Mouse (Mus musculus): ENCODE measurements around the gene Zfp62. TPM values are rescaled to one million over a fixed set of nuclear protein-coding genes. Genes with fewer than 3 reads are reported as not detected.

Gene Zfp62
- 25.2 and 28.7 TPM in 2 replicates for total RNA-seq (2012; rRNA removed)

GRCm38 (mm10) chr11:49203129-49203768 lies at the start of gene Zfp62:
Zfp62 (plus strand) TSS chr11:49203292.
- peak within 1 kb of the TSS; percentile 91 for H3K9ac ChIP-seq (ENCODE audit: insufficient read depth, low read depth, low read length, poor library complexity, severe bottlenecking)
- DNase-seq (ENCODE audit: low read depth, low spot score), result peak; percentile 85
- H3K9me3 ChIP-seq (ENCODE audit: control insufficient read depth, insufficient read depth, low read depth, low read length), result no peaks in the 10 kb centered on the region; the same call in 1 of the 2 replicates
- H3K36me3 ChIP-seq (ENCODE audit: control insufficient read depth, insufficient read depth, low read length, poor library complexity, severe bottlenecking), result no peaks in the 10 kb centered on the region
- in situ Hi-C loops (cut with MboI; ENCODE audit: low sequenced_read_pairs in 2 of 2, unreplicated experiment in 2 of 2), result no loop called here
- H3K27ac ChIP-seq (ENCODE audit: insufficient read depth, low read depth, low read length, poor library complexity, severe bottlenecking), result peak within 1 kb of the TSS; percentile 94
- TF ChIP-seq HCFC1 (IDR thresholded peaks at IDR 0.05; ENCODE audit: borderline replicate concordance, insufficient read depth, low read length), result peak; percentile 77; the same call in 1 of the 2 replicates
- no peak for TF ChIP-seq ZNF384 (IDR thresholded peaks at IDR 0.05; ENCODE audit: low read depth, low read length)
- H3K4me3 ChIP-seq (ENCODE audit: insufficient read depth in 1 of 2, low read depth in 1 of 2, low read length in 2 of 2, poor library complexity in 1 of 2, severe bottlenecking in 1 of 2), result peak within 1 kb of the TSS; percentile 78 to 93
- H3K4me1 ChIP-seq (ENCODE audit: control insufficient read depth in 2 of 2, insufficient read depth in 2 of 2, low read length in 2 of 2, poor library complexity in 1 of 2), result peaks cover 0 to 3% of the 10 kb centered on the region in 2 experiments; a peak in 2 of 4 replicates

GRCm38 (mm10) chr11:49154077-49154476 lies 49.0 kb upstream of the Zfp62 start, which contains the start of gene Olfr1394:
Olfr1394 (plus strand) TSS chr11:49154377.
- no peak for DNase-seq (ENCODE audit: low read depth, low spot score)
- no peak for TF ChIP-seq MAFK (IDR thresholded peaks at IDR 0.05; ENCODE audit: insufficient read depth, low read depth, low read length)
- no peak for TF ChIP-seq CHD2 (IDR thresholded peaks at IDR 0.05; ENCODE audit: low read depth, low read length)
- TF ChIP-seq ZNF384 (IDR thresholded peaks at IDR 0.05; ENCODE audit: low read depth, low read length), result no peak
- TF ChIP-seq ZC3H11A (IDR thresholded peaks at IDR 0.05; ENCODE audit: borderline replicate concordance, low read depth, low read length), result no peak
- TF ChIP-seq HCFC1 (IDR thresholded peaks at IDR 0.05; ENCODE audit: borderline replicate concordance, insufficient read depth, low read length), result no peak
- Histone ChIP-seq H3K27ac (ENCODE audit: insufficient read depth, low read depth, low read length, poor library complexity, severe bottlenecking) (no peak within 1 kb of the TSS), H3K4me1 (ENCODE audit: control insufficient read depth in 2 of 2, insufficient read depth in 2 of 2, low read length in 2 of 2, poor library complexity in 1 of 2) (no peaks in the 10 kb centered on the region), H3K9me3 (ENCODE audit: control insufficient read depth, insufficient read depth, low read depth, low read length) (no peaks in the 10 kb centered on the region), H3K4me3 (ENCODE audit: insufficient read depth in 1 of 2, low read depth in 1 of 2, low read length in 2 of 2, poor library complexity in 1 of 2, severe bottlenecking in 1 of 2) (no peak within 1 kb of the TSS), H3K9ac (ENCODE audit: insufficient read depth, low read depth, low read length, poor library complexity, severe bottlenecking) (no peak within 1 kb of the TSS), H3K36me3 (ENCODE audit: control insufficient read depth, insufficient read depth, low read length, poor library complexity, severe bottlenecking) (no peaks in the 10 kb centered on the region)
- in situ Hi-C loops (cut with MboI; ENCODE audit: low sequenced_read_pairs in 2 of 2, unreplicated experiment in 2 of 2), result no loop called here

GRCm38 (mm10) chr11:49156821-49157814 lies 46.0 kb upstream of the Zfp62 start:
- H3K9ac ChIP-seq (ENCODE audit: insufficient read depth, low read depth, low read length, poor library complexity, severe bottlenecking), result no peak overlapping the region

GRCm38 (mm10) chr11:49168839-49169611 lies 34.1 kb upstream of the Zfp62 start:
- peaks cover 0 to 2% of the 10 kb centered on the region in 2 experiments; a peak in 1 of 4 replicates for H3K4me1 ChIP-seq (ENCODE audit: control insufficient read depth in 2 of 2, insufficient read depth in 2 of 2, low read length in 2 of 2, poor library complexity in 1 of 2)
- DNase-seq (ENCODE audit: low read depth, low spot score), result no peak
- in situ Hi-C loops (cut with MboI; ENCODE audit: low sequenced_read_pairs in 2 of 2, unreplicated experiment in 2 of 2), result no loop called here
- no peaks in the 10 kb centered on the region for H3K36me3 ChIP-seq (ENCODE audit: control insufficient read depth, insufficient read depth, low read length, poor library complexity, severe bottlenecking)
- TF ChIP-seq MAFK (IDR thresholded peaks at IDR 0.05; ENCODE audit: insufficient read depth, low read depth, low read length), result peak; percentile 83
- no peak for TF ChIP-seq HCFC1 (IDR thresholded peaks at IDR 0.05; ENCODE audit: borderline replicate concordance, insufficient read depth, low read length)
- peak overlapping the region; percentile 50 for H3K4me3 ChIP-seq (ENCODE audit: insufficient read depth in 1 of 2, low read depth in 1 of 2, low read length in 2 of 2, poor library complexity in 1 of 2, severe bottlenecking in 1 of 2)
- H3K27ac ChIP-seq (ENCODE audit: insufficient read depth, low read depth, low read length, poor library complexity, severe bottlenecking), result no peak overlapping the region
- no peaks in the 10 kb centered on the region for H3K9me3 ChIP-seq (ENCODE audit: control insufficient read depth, insufficient read depth, low read depth, low read length)
- H3K9ac ChIP-seq (ENCODE audit: insufficient read depth, low read depth, low read length, poor library complexity, severe bottlenecking), result peak overlapping the region; percentile 36; the same call in 1 of the 2 replicates

More at GRCm38 (mm10) chr11:49156821-49157814, 46.0 kb upstream of the Zfp62 start:
- in situ Hi-C loops (cut with MboI; ENCODE audit: low sequenced_read_pairs in 2 of 2, unreplicated experiment in 2 of 2), result no loop called here
- DNase-seq (ENCODE audit: low read depth, low spot score), result no peak
- H3K36me3 ChIP-seq (ENCODE audit: control insufficient read depth, insufficient read depth, low read length, poor library complexity, severe bottlenecking), result no peaks in the 10 kb centered on the region
- no peak overlapping the region for H3K27ac ChIP-seq (ENCODE audit: insufficient read depth, low read depth, low read length, poor library complexity, severe bottlenecking)
- no peak overlapping the region for H3K4me3 ChIP-seq (ENCODE audit: insufficient read depth in 1 of 2, low read depth in 1 of 2, low read length in 2 of 2, poor library complexity in 1 of 2, severe bottlenecking in 1 of 2)
- H3K4me1 ChIP-seq (ENCODE audit: control insufficient read depth in 2 of 2, insufficient read depth in 2 of 2, low read length in 2 of 2, poor library complexity in 1 of 2), result no peaks in the 10 kb centered on the region
- TF ChIP-seq HCFC1 (IDR thresholded peaks at IDR 0.05; ENCODE audit: borderline replicate concordance, insufficient read depth, low read length), result no peak
- TF ChIP-seq CHD2 (IDR thresholded peaks at IDR 0.05; ENCODE audit: low read depth, low read length), result no peak
- no peak for TF ChIP-seq MAFK (IDR thresholded peaks at IDR 0.05; ENCODE audit: insufficient read depth, low read depth, low read length)
- TF ChIP-seq ZNF384 (IDR thresholded peaks at IDR 0.05; ENCODE audit: low read depth, low read length), result no peak
- TF ChIP-seq ZC3H11A (IDR thresholded peaks at IDR 0.05; ENCODE audit: borderline replicate concordance, low read depth, low read length), result no peak
- H3K9me3 ChIP-seq (ENCODE audit: control insufficient read depth, insufficient read depth, low read depth, low read length), result no peaks in the 10 kb centered on the region

Data from ES-E14 (cell line).